Mouse (Mus musculus): ENCODE results near the gene Ptk7. TPM values are rescaled to one million over a fixed set of nuclear protein-coding genes. Genes with fewer than 3 reads are reported as not detected.
A peak's percentile ranks its signal among the peaks of the same experiment; 100 is the strongest.

The Ptk7 gene
- polyA plus RNA-seq, 1 experiment from 2014 or later, result 93.9 TPM

GRCm38 (mm10) chr17:46618394-46618768 is 10.9 kb downstream of the Ptk7 start:
- Histone ChIP-seq H3K4me3 (replicated peaks; ENCODE audit: low read length) (peak overlapping the region; percentile 23), H3K4me1 (ENCODE audit: control insufficient read depth, insufficient read depth, low read length) (peaks cover 79% of the 10 kb centered on the region), H3K9ac (ENCODE audit: low read length) (peak overlapping the region; percentile 66), H3K9me3 (replicated peaks; ENCODE audit: control insufficient read depth, low read length) (no peaks in the 10 kb centered on the region), H3K36me3 (ENCODE audit: control insufficient read depth, insufficient read depth, low read length) (no peaks in the 10 kb centered on the region), H3K27ac (ENCODE audit: low read length) (peak overlapping the region; percentile 97), H3K27me3 (ENCODE audit: control insufficient read depth, insufficient read depth, low read length) (no peaks in the 10 kb centered on the region), H3K4me2 (ENCODE audit: low read depth, low read length) (peak overlapping the region; percentile 47)
- WGBS, result 9% methylated on average over 6 of the region's 6 CpGs
- ATAC-seq (ENCODE audit: insufficient read depth, low FRiP score), result no peak

GRCm38 (mm10) chr17:46617799-46618198 is 11.5 kb downstream of the Ptk7 start:
- Histone ChIP-seq H3K4me2 (ENCODE audit: low read depth, low read length) (peak overlapping the region; percentile 47), H3K36me3 (ENCODE audit: control insufficient read depth, insufficient read depth, low read length) (no peaks in the 10 kb centered on the region), H3K4me3 (replicated peaks; ENCODE audit: low read length) (peak overlapping the region; percentile 23; the same call in 1 of the 2 replicates), H3K27ac (ENCODE audit: low read length) (peak overlapping the region; percentile 97), H3K9ac (ENCODE audit: low read length) (peak overlapping the region; percentile 66; the same call in 1 of the 2 replicates), H3K4me1 (ENCODE audit: control insufficient read depth, insufficient read depth, low read length) (peaks cover 79% of the 10 kb centered on the region), H3K9me3 (replicated peaks; ENCODE audit: control insufficient read depth, low read length) (no peaks in the 10 kb centered on the region), H3K27me3 (ENCODE audit: control insufficient read depth, insufficient read depth, low read length) (no peaks in the 10 kb centered on the region)
- ATAC-seq (ENCODE audit: insufficient read depth, low FRiP score), result no peak
- 49% methylated on average over 12 of the region's 12 CpGs for WGBS

- Histone ChIP-seq H3K4me1 (ENCODE audit: control insufficient read depth, insufficient read depth, low read length) (peaks cover 64% of the 10 kb centered on the region), H3K27ac (ENCODE audit: low read length) (peak overlapping the region; percentile 83), H3K27me3 (ENCODE audit: control insufficient read depth, insufficient read depth, low read length) (no peaks in the 10 kb centered on the region), H3K9ac (ENCODE audit: low read length) (peak overlapping the region; percentile 53; the same call in 1 of the 2 replicates), H3K4me2 (ENCODE audit: low read depth, low read length) (no peak overlapping the region), H3K36me3 (ENCODE audit: control insufficient read depth, insufficient read depth, low read length) (no peaks in the 10 kb centered on the region), H3K9me3 (replicated peaks; ENCODE audit: control insufficient read depth, low read length) (no peaks in the 10 kb centered on the region), H3K4me3 (replicated peaks; ENCODE audit: low read length) (no peak overlapping the region)
- WGBS, result 27% methylated on average over 3 of the region's 3 CpGs
- no peak for ATAC-seq (ENCODE audit: insufficient read depth, low FRiP score)
These were observed 16.1 kb downstream of the Ptk7 start for GRCm38 (mm10) chr17:46613229-46613628.

GRCm38 (mm10) chr17:46612820-46613219 is 16.5 kb downstream of the Ptk7 start:
- no peak for ATAC-seq (ENCODE audit: insufficient read depth, low FRiP score)
- H3K27me3 ChIP-seq (ENCODE audit: control insufficient read depth, insufficient read depth, low read length), result no peaks in the 10 kb centered on the region
- peak overlapping the region; percentile 83 for H3K27ac ChIP-seq (ENCODE audit: low read length)
- H3K9me3 ChIP-seq (replicated peaks; ENCODE audit: control insufficient read depth, low read length), result no peaks in the 10 kb centered on the region
- H3K4me2 ChIP-seq (ENCODE audit: low read depth, low read length), result no peak overlapping the region
- peaks cover 60% of the 10 kb centered on the region for H3K4me1 ChIP-seq (ENCODE audit: control insufficient read depth, insufficient read depth, low read length)
- H3K9ac ChIP-seq (ENCODE audit: low read length), result peak overlapping the region; percentile 53
- no peak overlapping the region for H3K4me3 ChIP-seq (replicated peaks; ENCODE audit: low read length)
- no peaks in the 10 kb centered on the region for H3K36me3 ChIP-seq (ENCODE audit: control insufficient read depth, insufficient read depth, low read length)
- WGBS, result 18% methylated on average over 4 of the region's 4 CpGs

- Histone ChIP-seq H3K27me3 (ENCODE audit: control insufficient read depth, insufficient read depth, low read length) (no peaks in the 10 kb centered on the region), H3K4me1 (ENCODE audit: control insufficient read depth, insufficient read depth, low read length) (peaks cover 54% of the 10 kb centered on the region), H3K9ac (ENCODE audit: low read length) (no peak overlapping the region; the same call in 1 of the 2 replicates), H3K4me2 (ENCODE audit: low read depth, low read length) (0 out of 2 replicates have a peak overlapping the region, but pooled peaks have one; percentile 2), H3K9me3 (replicated peaks; ENCODE audit: control insufficient read depth, low read length) (no peaks in the 10 kb centered on the region), H3K4me3 (replicated peaks; ENCODE audit: low read length) (no peak overlapping the region), H3K36me3 (ENCODE audit: control insufficient read depth, insufficient read depth, low read length) (no peaks in the 10 kb centered on the region), H3K27ac (ENCODE audit: low read length) (peak overlapping the region; percentile 83)
- 36% methylated on average over 2 of the region's 2 CpGs for WGBS
- ATAC-seq (ENCODE audit: insufficient read depth, low FRiP score), result 0 out of 2 replicates have a peak, but pooled peaks have one; percentile 19
These were observed 17.1 kb downstream of the Ptk7 start for GRCm38 (mm10) chr17:46612189-46612588.

- Histone ChIP-seq H3K4me2 (ENCODE audit: low read depth, low read length) (no peak overlapping the region), H3K9me3 (replicated peaks; ENCODE audit: control insufficient read depth, low read length) (no peaks in the 10 kb centered on the region), H3K9ac (ENCODE audit: low read length) (no peak overlapping the region), H3K4me1 (ENCODE audit: control insufficient read depth, insufficient read depth, low read length) (peaks cover 47% of the 10 kb centered on the region), H3K36me3 (ENCODE audit: control insufficient read depth, insufficient read depth, low read length) (no peaks in the 10 kb centered on the region), H3K27ac (ENCODE audit: low read length) (no peak overlapping the region; the same call in 1 of the 2 replicates), H3K27me3 (ENCODE audit: control insufficient read depth, insufficient read depth, low read length) (no peaks in the 10 kb centered on the region), H3K4me3 (replicated peaks; ENCODE audit: low read length) (no peak overlapping the region)
- no peak for ATAC-seq (ENCODE audit: insufficient read depth, low FRiP score)
- 86% methylated on average over 6 of the region's 6 CpGs for WGBS
These were observed 18.0 kb downstream of the Ptk7 start for GRCm38 (mm10) chr17:46611316-46611715.

- WGBS, result 48% methylated on average over 15 of the region's 15 CpGs
- H3K9ac ChIP-seq (ENCODE audit: low read length), result peak overlapping the region; percentile 49; the same call in 1 of the 2 replicates
- peak overlapping the region; percentile 41 for H3K4me2 ChIP-seq (ENCODE audit: low read depth, low read length)
- peak overlapping the region; percentile 18 for H3K4me3 ChIP-seq (replicated peaks; ENCODE audit: low read length)
- H3K27ac ChIP-seq (ENCODE audit: low read length), result peak overlapping the region; percentile 88
- no peaks in the 10 kb centered on the region for H3K36me3 ChIP-seq (ENCODE audit: control insufficient read depth, insufficient read depth, low read length)
- H3K27me3 ChIP-seq (ENCODE audit: control insufficient read depth, insufficient read depth, low read length), result no peaks in the 10 kb centered on the region
- no peaks in the 10 kb centered on the region for H3K9me3 ChIP-seq (replicated peaks; ENCODE audit: control insufficient read depth, low read length)
- H3K4me1 ChIP-seq (ENCODE audit: control insufficient read depth, insufficient read depth, low read length), result peaks cover 49% of the 10 kb centered on the region
- ATAC-seq (ENCODE audit: insufficient read depth, low FRiP score), result peak; percentile 78; the same call in 1 of the 2 replicates
These were observed 19.4 kb downstream of the Ptk7 start for GRCm38 (mm10) chr17:46609721-46610514.

GRCm38 (mm10) chr17:46605987-46606386 is 23.3 kb downstream of the Ptk7 start:
- ATAC-seq (ENCODE audit: insufficient read depth, low FRiP score), result no peak
- 77% methylated on average over 12 of the region's 12 CpGs for WGBS
- Histone ChIP-seq H3K4me3 (replicated peaks; ENCODE audit: low read length) (no peak overlapping the region), H3K36me3 (ENCODE audit: control insufficient read depth, insufficient read depth, low read length) (no peaks in the 10 kb centered on the region), H3K9me3 (replicated peaks; ENCODE audit: control insufficient read depth, low read length) (no peaks in the 10 kb centered on the region), H3K4me2 (ENCODE audit: low read depth, low read length) (no peak overlapping the region), H3K9ac (ENCODE audit: low read length) (no peak overlapping the region), H3K27ac (ENCODE audit: low read length) (no peak overlapping the region), H3K4me1 (ENCODE audit: control insufficient read depth, insufficient read depth, low read length) (peaks cover 28% of the 10 kb centered on the region), H3K27me3 (ENCODE audit: control insufficient read depth, insufficient read depth, low read length) (no peaks in the 10 kb centered on the region)

- Histone ChIP-seq H3K9ac (ENCODE audit: low read length) (0 out of 2 replicates have a peak overlapping the region, but pooled peaks have one; percentile 12), H3K27ac (ENCODE audit: low read length) (no peak overlapping the region)
These were observed 24.2 kb downstream of the Ptk7 start for GRCm38 (mm10) chr17:46605126-46605525.

More at GRCm38 (mm10) chr17:46605126-46605525, 24.2 kb downstream of the Ptk7 start:
- Histone ChIP-seq H3K4me2 (ENCODE audit: low read depth, low read length) (no peak overlapping the region), H3K9me3 (replicated peaks; ENCODE audit: control insufficient read depth, low read length) (no peaks in the 10 kb centered on the region), H3K4me3 (replicated peaks; ENCODE audit: low read length) (no peak overlapping the region), H3K27me3 (ENCODE audit: control insufficient read depth, insufficient read depth, low read length) (no peaks in the 10 kb centered on the region), H3K4me1 (ENCODE audit: control insufficient read depth, insufficient read depth, low read length) (peaks cover 20% of the 10 kb centered on the region), H3K36me3 (ENCODE audit: control insufficient read depth, insufficient read depth, low read length) (no peaks in the 10 kb centered on the region)
- no peak for ATAC-seq (ENCODE audit: insufficient read depth, low FRiP score)
- 70% methylated on average over 5 of the region's 5 CpGs for WGBS
